Mouse (Mus musculus) cerebellum, postnatal 4 days (tissue): ENCODE data around the gene Nt5e.
A peak's percentile ranks its signal among the peaks of the same experiment; 100 is the strongest.

ENCODE experiments used
- DNase-seq, 2 experiments: peaks; one replicate each; pipeline ENCODE4 v3.0.0; 2022; ENCODE audit warnings: low spot score in 2 of 2, mixed read lengths in 1 of 2

The Nt5e gene

GRCm38 (mm10) chr9:88344424-88344823, 17.4 kb downstream of the Nt5e start:
- DNase-seq = no peak

GRCm38 (mm10) chr9:88346857-88347256, 19.9 kb downstream of the Nt5e start:
- DNase-seq = no peak

GRCm38 (mm10) chr9:88348623-88349022, 21.6 kb downstream of the Nt5e start:
- DNase-seq = no peak

- no peak for DNase-seq
These were observed 23.3 kb downstream of the Nt5e start for GRCm38 (mm10) chr9:88350317-88350716.

- DNase-seq = no peak
These were observed 24.2 kb downstream of the Nt5e start for GRCm38 (mm10) chr9:88351163-88351562.

- DNase-seq = no peak
These were observed 25.7 kb downstream of the Nt5e start for GRCm38 (mm10) chr9:88352741-88353140.

GRCm38 (mm10) chr9:88353459-88353858, 26.5 kb downstream of the Nt5e start:
- DNase-seq = no peak

- no peak for DNase-seq
These were observed 30.2 kb downstream of the Nt5e start for GRCm38 (mm10) chr9:88357173-88357572.

- no peak for DNase-seq
These were observed 32.1 kb downstream of the Nt5e start for GRCm38 (mm10) chr9:88359140-88359539.

GRCm38 (mm10) chr9:88361211-88361909, 34.4 kb downstream of the Nt5e start:
- no peak for DNase-seq

- no peak for DNase-seq
These were observed 35.3 kb downstream of the Nt5e start for GRCm38 (mm10) chr9:88362055-88362850.

- peak in 1 of 2 experiments; percentile 45 for DNase-seq
These were observed 36.1 kb downstream of the Nt5e start for GRCm38 (mm10) chr9:88363102-88363501.

GRCm38 (mm10) chr9:88366308-88366707, 39.3 kb downstream of the Nt5e start:
- DNase-seq = no peak

GRCm38 (mm10) chr9:88366819-88367218, 39.8 kb downstream of the Nt5e start:
- DNase-seq = no peak

GRCm38 (mm10) chr9:88367322-88367721, 40.3 kb downstream of the Nt5e start:
- no peak for DNase-seq

GRCm38 (mm10) chr9:88367751-88368150, 40.8 kb downstream of the Nt5e start:
- no peak for DNase-seq

GRCm38 (mm10) chr9:88368476-88368875, 41.5 kb downstream of the Nt5e start:
- no peak for DNase-seq

GRCm38 (mm10) chr9:88369666-88370065, 42.7 kb downstream of the Nt5e start:
- no peak for DNase-seq

- DNase-seq = no peak
These were observed 44.2 kb downstream of the Nt5e start for GRCm38 (mm10) chr9:88371201-88371600.

- no peak for DNase-seq
These were observed 46.0 kb downstream of the Nt5e start for GRCm38 (mm10) chr9:88373001-88373400.

- DNase-seq = no peak
These were observed 50.5 kb downstream of the Nt5e start for GRCm38 (mm10) chr9:88377483-88377882.

- no peak for DNase-seq
These were observed 52.1 kb downstream of the Nt5e start for GRCm38 (mm10) chr9:88379057-88379456.

- DNase-seq = no peak
These were observed 53.1 kb downstream of the Nt5e start for GRCm38 (mm10) chr9:88380076-88380475.
